ENCODE assay signal across 19 mouse cellular contexts in the genomic region with DNA sequence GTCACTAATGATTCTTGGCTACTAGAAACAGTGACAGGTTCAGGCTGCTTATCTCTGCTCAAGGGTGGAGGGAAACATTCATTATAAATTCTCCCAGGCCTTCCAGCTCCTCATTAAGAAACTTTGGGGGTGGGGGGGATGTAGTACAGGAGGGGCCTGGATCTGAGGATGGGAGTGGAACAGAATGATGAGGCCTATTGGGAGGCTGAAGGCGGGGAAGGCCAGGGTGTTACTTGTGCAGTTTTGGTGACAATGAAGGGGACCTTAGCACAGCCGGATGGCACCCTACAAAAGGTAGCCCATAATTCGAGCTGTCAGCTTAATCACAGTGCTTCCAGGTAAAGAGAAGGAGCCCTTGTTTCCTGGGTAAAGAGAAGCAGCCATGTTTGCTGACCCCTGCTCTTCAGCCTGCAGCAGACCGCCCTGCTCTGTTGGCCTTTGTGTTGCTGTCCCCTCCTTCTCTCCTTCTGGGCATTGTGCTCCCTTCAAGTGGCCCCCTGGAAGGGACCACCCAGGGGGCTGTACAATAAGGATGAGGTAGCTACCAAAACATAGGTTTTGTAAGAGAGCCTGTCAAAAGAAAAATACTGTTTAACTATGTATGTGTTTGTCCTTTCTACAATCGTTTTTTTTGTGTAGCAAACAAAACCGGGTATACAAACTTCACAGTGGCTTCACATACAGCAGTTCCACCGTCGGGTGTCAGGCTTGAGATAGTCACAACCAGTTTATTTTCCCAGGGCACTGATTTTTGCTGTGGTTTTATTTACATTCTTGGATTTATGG.
A peak's percentile ranks its signal among the peaks of the same experiment; 100 is the strongest.
DNase-seq lines count a peak whose midpoint lies in the region; ATAC-seq lines count a peak whose summit lies in the region.
"Had no signal": no experiment of that assay in that cellular context is flagged by ENCODE, and none has a peak within 500 bp of the region (broad histone marks: within the 10 kb centered on the region; RNA-seq: fewer than 3 reads in every experiment).

No protein-coding gene starts in this region.

- 5% methylated on average over 8 of the region's 8 CpGs for WGBS in midbrain, embryonic 10.5 days
- WGBS in midbrain, embryonic 16.5 days, result 14% methylated on average over 8 of the region's 8 CpGs
- 7% methylated on average over 8 of the region's 8 CpGs for WGBS in forebrain, embryonic 16.5 days
- 13% methylated on average over 8 of the region's 8 CpGs for WGBS in neural tube, embryonic 11.5 days

- peak overlapping the region; percentile 16; the same call in 1 of the 2 replicates for H3K4me3 ChIP-seq in midbrain, embryonic 10.5 days
- H3K4me3 ChIP-seq in midbrain, embryonic 16.5 days (ENCODE audit: low read depth, low read length), result no peak overlapping the region
- H3K4me3 ChIP-seq in forebrain, embryonic 16.5 days (replicated peaks; ENCODE audit: low read length), result no peak overlapping the region
- H3K4me3 ChIP-seq in neural tube, embryonic 11.5 days (ENCODE audit: low read depth, low read length), result no peak overlapping the region
- H3K4me3 ChIP-seq: embryonic facial prominence, embryonic 13.5 days; heart, embryonic 10.5 days; limb, embryonic 12.5 days had no signal

- H3K36me3 ChIP-seq in midbrain, embryonic 10.5 days, result no peaks in the 10 kb centered on the region
- H3K36me3 ChIP-seq in midbrain, embryonic 16.5 days (ENCODE audit: control insufficient read depth, insufficient read depth, low read length), result no peaks in the 10 kb centered on the region
- H3K36me3 ChIP-seq in forebrain, embryonic 16.5 days (ENCODE audit: control insufficient read depth, insufficient read depth), result no peaks in the 10 kb centered on the region
- H3K36me3 ChIP-seq in neural tube, embryonic 11.5 days (ENCODE audit: control insufficient read depth, insufficient read depth, low read length), result no peaks in the 10 kb centered on the region
- H3K36me3 ChIP-seq: embryonic facial prominence, embryonic 13.5 days; heart, embryonic 10.5 days; limb, embryonic 12.5 days had no signal

- DNase-seq in midbrain, embryonic 10.5 days (ENCODE audit: low spot score), result peak; percentile 71
- DNase-seq in embryo, embryonic 9.5 days (ENCODE audit: extremely low spot score), result peak; percentile 51
- DNase-seq in neural tube, embryonic 11.5 days (ENCODE audit: low spot score), result peak; percentile 18
- no peak for DNase-seq in cerebellum, adult 9-10 months
- DNase-seq in urinary bladder, postnatal 10 days (ENCODE audit: low spot score), result no peak
- no peak for DNase-seq in cerebellum, adult 11 months
- DNase-seq: adrenal gland, postnatal 14 days; cerebellum, postnatal 10 days; gastrocnemius, postnatal 14 days; heart, postnatal 14 days; kidney, adult 2 months; thymus, postnatal 14 days had no signal

- ATAC-seq in midbrain, embryonic 16.5 days, result no peak
- ATAC-seq in forebrain, embryonic 16.5 days, result 0 out of 2 replicates have a peak, but pooled peaks have one; percentile 12
- ATAC-seq in neural tube, embryonic 11.5 days (ENCODE audit: insufficient read depth, low FRiP score, low TSS enrichment), result peak; percentile 65; the same call in 1 of the 2 replicates
- ATAC-seq: CD4-positive, CD25-positive, alpha-beta regulatory T cell, adult 4 months had no signal

- H3K9ac ChIP-seq in midbrain, embryonic 16.5 days (ENCODE audit: low read depth, low read length), result no peak overlapping the region
- H3K9ac ChIP-seq in forebrain, embryonic 16.5 days (replicated peaks; ENCODE audit: low read depth, low read length), result no peak overlapping the region
- H3K9ac ChIP-seq in neural tube, embryonic 11.5 days (ENCODE audit: low read length), result no peak overlapping the region
- H3K9ac ChIP-seq: embryonic facial prominence, embryonic 13.5 days; limb, embryonic 12.5 days; liver, embryonic 14.5 days had no signal

- H3K27me3 ChIP-seq in midbrain, embryonic 10.5 days (ENCODE audit: low read depth, poor library complexity, severe bottlenecking), result peaks cover 45% of the 10 kb centered on the region
- H3K27me3 ChIP-seq in midbrain, embryonic 16.5 days (ENCODE audit: control insufficient read depth, insufficient read depth, low read depth, low read length), result no peaks in the 10 kb centered on the region
- no peaks in the 10 kb centered on the region for H3K27me3 ChIP-seq in forebrain, embryonic 16.5 days (replicated peaks; ENCODE audit: control insufficient read depth, insufficient read depth, low read length)
- H3K27me3 ChIP-seq in neural tube, embryonic 11.5 days (ENCODE audit: control insufficient read depth, insufficient read depth, low read length), result no peaks in the 10 kb centered on the region
- H3K27me3 ChIP-seq: embryonic facial prominence, embryonic 13.5 days; limb, embryonic 12.5 days had no signal

- peak overlapping the region; percentile 76 for H3K27ac ChIP-seq in midbrain, embryonic 10.5 days (replicated peaks)
- H3K27ac ChIP-seq in midbrain, embryonic 16.5 days (ENCODE audit: low read length), result no peak overlapping the region
- H3K27ac ChIP-seq in forebrain, embryonic 16.5 days (ENCODE audit: low read length), result no peak overlapping the region
- no peak overlapping the region for H3K27ac ChIP-seq in neural tube, embryonic 11.5 days (ENCODE audit: low read depth, low read length)
- H3K27ac ChIP-seq: embryonic facial prominence, embryonic 13.5 days; heart, embryonic 10.5 days; limb, embryonic 12.5 days; liver, embryonic 14.5 days had no signal

- H3K4me2 ChIP-seq in midbrain, embryonic 16.5 days (ENCODE audit: low read length), result no peak overlapping the region
- H3K4me2 ChIP-seq in forebrain, embryonic 16.5 days (ENCODE audit: low read length), result no peak overlapping the region
- H3K4me2 ChIP-seq in neural tube, embryonic 11.5 days (ENCODE audit: low read depth), result no peak overlapping the region
- H3K4me2 ChIP-seq: embryonic facial prominence, embryonic 13.5 days; limb, embryonic 12.5 days had no signal

- peaks cover 41% of the 10 kb centered on the region for H3K4me1 ChIP-seq in midbrain, embryonic 10.5 days
- no peaks in the 10 kb centered on the region for H3K4me1 ChIP-seq in midbrain, embryonic 16.5 days (ENCODE audit: control insufficient read depth, insufficient read depth, low read length)
- peaks cover 8% of the 10 kb centered on the region for H3K4me1 ChIP-seq in forebrain, embryonic 16.5 days (replicated peaks; ENCODE audit: control insufficient read depth, insufficient read depth, low read length)
- H3K4me1 ChIP-seq in neural tube, embryonic 11.5 days (ENCODE audit: control insufficient read depth, insufficient read depth, low read length), result peaks cover 3% of the 10 kb centered on the region; the same call in 1 of the 2 replicates

- no peaks in the 10 kb centered on the region for H3K9me3 ChIP-seq in midbrain, embryonic 10.5 days (replicated peaks)
- H3K9me3 ChIP-seq in midbrain, embryonic 16.5 days (replicated peaks; ENCODE audit: control insufficient read depth, low read length, poor library complexity, severe bottlenecking), result no peaks in the 10 kb centered on the region
- no peaks in the 10 kb centered on the region for H3K9me3 ChIP-seq in forebrain, embryonic 16.5 days (ENCODE audit: control insufficient read depth, low read length)
- H3K9me3 ChIP-seq in neural tube, embryonic 11.5 days (ENCODE audit: control insufficient read depth, low read length), result no peaks in the 10 kb centered on the region
- H3K9me3 ChIP-seq: embryonic facial prominence, embryonic 13.5 days; heart, embryonic 10.5 days; limb, embryonic 12.5 days had no signal

Comparison
In these comparisons a context has a peak if more than half of its experiments do, and no peak if none do; other contexts are left out.
1. DNase-seq: peak in midbrain, embryonic 10.5 days (single experiment), embryo, embryonic 9.5 days (single experiment) and neural tube, embryonic 11.5 days (single experiment); none in cerebellum, adult 9-10 months (single experiment), urinary bladder, postnatal 10 days (single experiment) and cerebellum, adult 11 months (single experiment).